Mouse (Mus musculus) small intestine, adult 2 months (tissue): ENCODE data around the gene Gpc6. TPM values are rescaled to one million over a fixed set of nuclear protein-coding genes. Genes with fewer than 3 reads are reported as not detected.

Experiments used
- H3K27ac ChIP-seq: fragments of 200-500 bp; 2 replicates; pipeline ENCODE4 v1.5.1; 2012; ENCODE audit warnings: low read depth, low read length, control low read depth, inconsistent platforms; ENCODE audit not compliant: insufficient read depth
- H3K27me3 ChIP-seq: fragments of 200-500 bp; 2 replicates; pipeline ENCODE4 v1.6.1; 2012; ENCODE audit warnings: mild to moderate bottlenecking, moderate library complexity, low read length, inconsistent platforms; ENCODE audit not compliant: control insufficient read depth, insufficient read depth
- H3K36me3 ChIP-seq: fragments of 200-500 bp; 2 replicates; pipeline ENCODE4 v1.6.1; 2012; ENCODE audit warnings: mild to moderate bottlenecking, low read length, control low read depth, inconsistent platforms; ENCODE audit not compliant: control insufficient read depth, insufficient read depth
- H3K4me1 ChIP-seq: fragments of 200-500 bp; 2 replicates; pipeline ENCODE4 v1.6.1; 2012; ENCODE audit warnings: low read length, inconsistent platforms, mixed read lengths; ENCODE audit not compliant: control insufficient read depth, insufficient read depth, insufficient read length
- H3K4me3 ChIP-seq: fragments of 200-500 bp; 2 replicates; pipeline ENCODE4 v1.5.1; 2012; ENCODE audit warnings: low read depth, mild to moderate bottlenecking, control low read depth, inconsistent platforms, low read length, moderate library complexity
- CTCF ChIP-seq: fragments of 200-500 bp; IDR thresholded peaks from 2 replicates; pipeline ENCODE4 v1.5.1; 2012; ENCODE audit warnings: low read depth, mild to moderate bottlenecking, control low read depth, inconsistent platforms, low read length, moderate library complexity, mixed read lengths; ENCODE audit not compliant: insufficient replicate concordance, insufficient read length; ENCODE audit errors: extremely low read depth
- POLR2A ChIP-seq: fragments of 200-500 bp; IDR thresholded peaks from 2 replicates; pipeline ENCODE4 v1.6.1; 2012; ENCODE audit warnings: low read depth, mild to moderate bottlenecking, control low read depth, inconsistent platforms, low read length, moderate library complexity
- WGBS: fragments of 180-500 bp; shearing (Covaris S2); methylation state at CpG from one replicate; pipeline ENCODE4 v1.1.7; 2018; 5-methylcytosine and 5-hydroxymethylcytosine counted together
- polyA plus RNA-seq: library from polyadenylated mRNA; depleted of rRNA; stranded (reverse); fragments of >200 nt; gene quantifications from 2 replicates; pipeline ENCODE4 v1.2.3, GENCODE M21; 2012

The Gpc6 gene
- polyA plus RNA-seq, 1 experiment = 0.81 TPM

DNA sequence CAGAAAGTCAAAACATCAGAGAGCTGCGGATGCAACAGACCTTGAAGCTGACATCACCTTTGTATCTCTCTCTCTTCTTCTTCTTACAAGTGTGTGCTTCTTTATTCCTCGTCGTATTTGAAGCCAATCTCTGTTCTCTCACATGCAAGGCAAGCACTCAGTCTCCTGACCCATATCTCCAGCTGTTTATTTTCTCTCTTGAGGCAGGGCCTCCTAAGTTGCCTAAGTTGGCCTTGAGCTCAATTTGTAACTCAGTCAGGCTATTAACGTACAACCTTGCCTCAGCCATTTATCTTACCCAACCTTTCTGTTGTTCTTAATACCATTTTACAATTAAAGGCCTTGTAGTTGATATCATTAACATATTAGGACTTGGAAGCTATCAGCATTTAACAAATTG lies 637.0 kb downstream of the Gpc6 start:
- TF ChIP-seq CTCF = no peak
- TF ChIP-seq POLR2A = no peak
- H3K4me3 ChIP-seq = no peak overlapping the region
- no peak overlapping the region for H3K27ac ChIP-seq
- no peaks in the 10 kb centered on the region for H3K27me3 ChIP-seq
- 79% methylated on average over 4 of the region's 4 CpGs for WGBS
- H3K36me3 ChIP-seq = no peaks in the 10 kb centered on the region
- no peaks in the 10 kb centered on the region for H3K4me1 ChIP-seq

- H3K4me1 ChIP-seq = no peaks in the 10 kb centered on the region
- no peak for TF ChIP-seq CTCF
- no peak for TF ChIP-seq POLR2A
- no peaks in the 10 kb centered on the region for H3K27me3 ChIP-seq
- no peak overlapping the region for H3K4me3 ChIP-seq
- 87% methylated on average over 4 of the region's 4 CpGs for WGBS
- H3K27ac ChIP-seq = no peak overlapping the region
- H3K36me3 ChIP-seq = no peaks in the 10 kb centered on the region
These were observed 644.2 kb downstream of the Gpc6 start for GRCm38 (mm10) chr14:117569278-117569677.

- no peaks in the 10 kb centered on the region for H3K27me3 ChIP-seq
- H3K36me3 ChIP-seq = no peaks in the 10 kb centered on the region
- 74% methylated on average over 8 of the region's 8 CpGs for WGBS
- no peaks in the 10 kb centered on the region for H3K4me1 ChIP-seq
- no peak overlapping the region for H3K4me3 ChIP-seq
- no peak for TF ChIP-seq POLR2A
- TF ChIP-seq CTCF = no peak
- no peak overlapping the region for H3K27ac ChIP-seq
These were observed 647.1 kb downstream of the Gpc6 start for GRCm38 (mm10) chr14:117572213-117572612.

GRCm38 (mm10) chr14:117574216-117574615 lies 649.1 kb downstream of the Gpc6 start:
- Histone ChIP-seq H3K4me1 (no peaks in the 10 kb centered on the region), H3K4me3 (no peak overlapping the region), H3K27me3 (no peaks in the 10 kb centered on the region), H3K27ac (no peak overlapping the region), H3K36me3 (no peaks in the 10 kb centered on the region)
- WGBS = 89% methylated on average over 6 of the region's 6 CpGs
- TF ChIP-seq CTCF (no peak), POLR2A (no peak)

DNA sequence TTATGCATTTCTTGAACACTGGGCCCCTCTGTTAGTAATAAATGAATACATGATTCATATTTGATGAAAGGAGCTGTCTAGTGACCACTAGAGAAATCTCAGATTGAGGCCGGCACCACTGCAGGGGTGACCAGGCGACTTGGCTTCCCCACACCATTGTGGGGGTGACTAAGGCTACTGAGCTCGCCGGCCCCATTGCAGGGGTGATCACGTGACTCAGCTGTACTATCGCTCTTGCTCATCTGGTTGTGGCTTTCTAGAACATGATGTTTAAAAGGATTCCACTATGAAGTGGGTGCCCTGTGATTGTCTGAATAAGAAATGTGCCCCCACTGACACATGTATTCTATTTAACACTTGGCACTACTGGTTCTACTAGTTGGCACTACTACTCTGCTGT lies 656.6 kb downstream of the Gpc6 start:
- WGBS = 92% methylated on average over 6 of the region's 6 CpGs

GRCm38 (mm10) chr14:117599758-117600157 lies 674.6 kb downstream of the Gpc6 start:
- Histone ChIP-seq H3K36me3 (no peaks in the 10 kb centered on the region), H3K4me1 (no peaks in the 10 kb centered on the region), H3K4me3 (no peak overlapping the region), H3K27ac (no peak overlapping the region), H3K27me3 (no peaks in the 10 kb centered on the region)
- WGBS = 76% methylated on average over 5 of the region's 5 CpGs
- TF ChIP-seq POLR2A = no peak
- no peak for TF ChIP-seq CTCF

More for the DNA sequence above, 656.6 kb downstream of the Gpc6 start:
- Histone ChIP-seq H3K27ac (no peak overlapping the region), H3K4me1 (no peaks in the 10 kb centered on the region), H3K36me3 (no peaks in the 10 kb centered on the region), H3K4me3 (no peak overlapping the region), H3K27me3 (no peaks in the 10 kb centered on the region)
- no peak for TF ChIP-seq CTCF
- no peak for TF ChIP-seq POLR2A

GRCm38 (mm10) chr14:117603837-117604236 lies 678.7 kb downstream of the Gpc6 start:
- 49% methylated on average over 1 of the region's 1 CpGs for WGBS
- H3K4me1 ChIP-seq = no peaks in the 10 kb centered on the region
- H3K27me3 ChIP-seq = no peaks in the 10 kb centered on the region
- H3K4me3 ChIP-seq = no peak overlapping the region
- no peaks in the 10 kb centered on the region for H3K36me3 ChIP-seq
- no peak for TF ChIP-seq POLR2A
- TF ChIP-seq CTCF = no peak
- no peak overlapping the region for H3K27ac ChIP-seq

- Histone ChIP-seq H3K27ac (no peak overlapping the region), H3K27me3 (no peaks in the 10 kb centered on the region), H3K4me1 (no peaks in the 10 kb centered on the region), H3K36me3 (no peaks in the 10 kb centered on the region), H3K4me3 (no peak overlapping the region)
- 67% methylated on average over 2 of the region's 2 CpGs for WGBS
- TF ChIP-seq CTCF (no peak), POLR2A (no peak)
These were observed 680.6 kb downstream of the Gpc6 start for GRCm38 (mm10) chr14:117605750-117606149.
